Mouse (Mus musculus) limb, embryonic 10.5 days (tissue): ENCODE results near the gene A630076J17Rik. TPM values are rescaled to one million over a fixed set of nuclear protein-coding genes. Genes with fewer than 3 reads are reported as not detected.

Experiments used
- DNase-seq: peaks from one replicate; pipeline ENCODE4 v3.0.0-alpha.2; 2017; ENCODE audit warnings: low spot score
- H3K27ac ChIP-seq: fragments of 300-500 bp; sonication (generic); 2 replicates; pipeline ENCODE4 v1.5.1; 2016; ENCODE audit warnings: mild to moderate bottlenecking
- H3K27me3 ChIP-seq: fragments of 300-500 bp; sonication (generic); 2 replicates; pipeline ENCODE4 v1.6.1; 2016; ENCODE audit warnings: low read depth, mild to moderate bottlenecking; ENCODE audit not compliant: poor library complexity, severe bottlenecking
- H3K36me3 ChIP-seq: fragments of 300-500 bp; sonication (generic); 2 replicates; pipeline ENCODE4 v1.6.1; 2016; ENCODE audit warnings: mild to moderate bottlenecking, moderate library complexity
- H3K4me1 ChIP-seq: fragments of 300-500 bp; sonication (generic); 2 replicates; pipeline ENCODE4 v1.6.1; 2016
- H3K4me3 ChIP-seq: fragments of 300-500 bp; sonication (generic); 2 replicates; pipeline ENCODE4 v1.5.1; 2016; ENCODE audit warnings: mild to moderate bottlenecking, moderate library complexity
- H3K9me3 ChIP-seq: fragments of 300-500 bp; sonication (generic); replicated peaks from 2 replicates; pipeline ENCODE4 v1.6.1; 2016; ENCODE audit warnings: mild to moderate bottlenecking
- WGBS: fragments of 180-500 bp; shearing (Covaris S2); methylation state at CpG from one replicate; pipeline ENCODE4 v1.1.7; 2016; 5-methylcytosine and 5-hydroxymethylcytosine counted together
- polyA plus RNA-seq: library from polyadenylated mRNA; unstranded; fragments of >200 nt; fragmentation: Nextera tagmentation; extraction: Ambion mirVana; gene quantifications from 2 replicates; pipeline ENCODE4 v1.2.1, GENCODE M21; 2016

Gene A630076J17Rik
- polyA plus RNA-seq, 1 experiment from 2014 or later, result not detected

GRCm38 (mm10) chr3:107238051-107238450 lies 7.6 kb downstream of the A630076J17Rik start:
- peaks cover 6% of the 10 kb centered on the region; the same call in 1 of the 2 replicates for H3K4me1 ChIP-seq
- no peak overlapping the region for H3K27ac ChIP-seq
- no peaks in the 10 kb centered on the region for H3K36me3 ChIP-seq
- WGBS, result 24% methylated on average over 2 of the region's 2 CpGs
- no peak for DNase-seq
- H3K27me3 ChIP-seq, result no peaks in the 10 kb centered on the region
- no peaks in the 10 kb centered on the region for H3K9me3 ChIP-seq
- H3K4me3 ChIP-seq, result no peak overlapping the region

GRCm38 (mm10) chr3:107238471-107238980 lies 8.1 kb downstream of the A630076J17Rik start:
- 81% methylated on average over 8 of the region's 8 CpGs for WGBS
- Histone ChIP-seq H3K4me3 (no peak overlapping the region), H3K27me3 (no peaks in the 10 kb centered on the region), H3K27ac (no peak overlapping the region), H3K4me1 (peaks cover 6% of the 10 kb centered on the region; the same call in 1 of the 2 replicates), H3K36me3 (no peaks in the 10 kb centered on the region), H3K9me3 (no peaks in the 10 kb centered on the region)
- no peak for DNase-seq

GRCm38 (mm10) chr3:107239607-107240006 lies 9.2 kb downstream of the A630076J17Rik start, which contains the start of gene Prok1:
Gene Prok1, minus strand, starts transcription at chr3:107239707.
- H3K36me3 ChIP-seq, result no peaks in the 10 kb centered on the region
- no peak for DNase-seq
- no peak within 1 kb of the TSS for H3K27ac ChIP-seq
- WGBS, result 93% methylated on average over 9 of the region's 9 CpGs
- peaks cover 6% of the 10 kb centered on the region; the same call in 1 of the 2 replicates for H3K4me1 ChIP-seq
- no peaks in the 10 kb centered on the region for H3K27me3 ChIP-seq
- no peaks in the 10 kb centered on the region for H3K9me3 ChIP-seq
- no peak within 1 kb of the TSS for H3K4me3 ChIP-seq

GRCm38 (mm10) chr3:107241389-107242094 lies 11.1 kb downstream of the A630076J17Rik start:
- no peak for DNase-seq
- H3K36me3 ChIP-seq, result no peaks in the 10 kb centered on the region
- no peaks in the 10 kb centered on the region for H3K9me3 ChIP-seq
- H3K27ac ChIP-seq, result no peak overlapping the region
- WGBS, result 63% methylated on average over 14 of the region's 14 CpGs
- peaks cover 6% of the 10 kb centered on the region; the same call in 1 of the 2 replicates for H3K4me1 ChIP-seq
- H3K27me3 ChIP-seq, result no peaks in the 10 kb centered on the region
- no peak overlapping the region for H3K4me3 ChIP-seq

- 88% methylated on average over 6 of the region's 6 CpGs for WGBS
- Histone ChIP-seq H3K4me1 (no peaks in the 10 kb centered on the region), H3K36me3 (no peaks in the 10 kb centered on the region), H3K27ac (no peak overlapping the region), H3K27me3 (no peaks in the 10 kb centered on the region), H3K4me3 (no peak overlapping the region), H3K9me3 (no peaks in the 10 kb centered on the region)
- DNase-seq, result no peak
Observed at GRCm38 (mm10) chr3:107246876-107247275, 16.5 kb downstream of the A630076J17Rik start.

GRCm38 (mm10) chr3:107249042-107249441 lies 18.6 kb downstream of the A630076J17Rik start:
- no peaks in the 10 kb centered on the region for H3K36me3 ChIP-seq
- no peak for DNase-seq
- no peaks in the 10 kb centered on the region for H3K27me3 ChIP-seq
- no peaks in the 10 kb centered on the region for H3K9me3 ChIP-seq
- no peaks in the 10 kb centered on the region for H3K4me1 ChIP-seq
- H3K4me3 ChIP-seq, result no peak overlapping the region
- no peak overlapping the region for H3K27ac ChIP-seq
- WGBS, result 61% methylated on average over 3 of the region's 3 CpGs

GRCm38 (mm10) chr3:107250320-107250719 lies 19.9 kb downstream of the A630076J17Rik start:
- Histone ChIP-seq H3K36me3 (no peaks in the 10 kb centered on the region), H3K9me3 (no peaks in the 10 kb centered on the region), H3K4me3 (no peak overlapping the region), H3K27me3 (no peaks in the 10 kb centered on the region), H3K27ac (no peak overlapping the region), H3K4me1 (no peaks in the 10 kb centered on the region)
- no peak for DNase-seq
- 24% methylated on average over 2 of the region's 2 CpGs for WGBS

GRCm38 (mm10) chr3:107252035-107252434 lies 21.6 kb downstream of the A630076J17Rik start:
- H3K4me3 ChIP-seq, result no peak overlapping the region
- no peak overlapping the region for H3K27ac ChIP-seq
- 77% methylated on average over 4 of the region's 4 CpGs for WGBS
- H3K36me3 ChIP-seq, result no peaks in the 10 kb centered on the region
- H3K27me3 ChIP-seq, result no peaks in the 10 kb centered on the region
- H3K4me1 ChIP-seq, result peaks cover 5% of the 10 kb centered on the region
- no peaks in the 10 kb centered on the region for H3K9me3 ChIP-seq
- DNase-seq, result no peak

- no peak for DNase-seq
- no peaks in the 10 kb centered on the region for H3K27me3 ChIP-seq
- no peaks in the 10 kb centered on the region for H3K9me3 ChIP-seq
- H3K4me3 ChIP-seq, result no peak overlapping the region
- no peak overlapping the region for H3K27ac ChIP-seq
- WGBS, result 78% methylated on average over 5 of the region's 5 CpGs
- peaks cover 5% of the 10 kb centered on the region for H3K4me1 ChIP-seq
- no peaks in the 10 kb centered on the region for H3K36me3 ChIP-seq
Observed at GRCm38 (mm10) chr3:107253925-107254324, 23.5 kb downstream of the A630076J17Rik start.

- no peaks in the 10 kb centered on the region for H3K36me3 ChIP-seq
- H3K4me1 ChIP-seq, result peaks cover 12% of the 10 kb centered on the region
- H3K27ac ChIP-seq, result no peak overlapping the region
- no peak for DNase-seq
- no peaks in the 10 kb centered on the region for H3K27me3 ChIP-seq
- 84% methylated on average over 3 of the region's 3 CpGs for WGBS
- H3K9me3 ChIP-seq, result no peaks in the 10 kb centered on the region
- H3K4me3 ChIP-seq, result no peak overlapping the region
Observed at GRCm38 (mm10) chr3:107255992-107256391, 25.6 kb downstream of the A630076J17Rik start.

- Histone ChIP-seq H3K4me3 (no peak overlapping the region), H3K4me1 (peaks cover 19% of the 10 kb centered on the region), H3K9me3 (no peaks in the 10 kb centered on the region), H3K27ac (no peak overlapping the region), H3K36me3 (no peaks in the 10 kb centered on the region), H3K27me3 (no peaks in the 10 kb centered on the region)
- 58% methylated on average over 7 of the region's 7 CpGs for WGBS
- DNase-seq, result no peak
Observed at GRCm38 (mm10) chr3:107256724-107257123, 26.3 kb downstream of the A630076J17Rik start.

GRCm38 (mm10) chr3:107257924-107258323 lies 27.5 kb downstream of the A630076J17Rik start:
- Histone ChIP-seq H3K27me3 (no peaks in the 10 kb centered on the region), H3K36me3 (no peaks in the 10 kb centered on the region), H3K9me3 (no peaks in the 10 kb centered on the region), H3K4me1 (peaks cover 21% of the 10 kb centered on the region), H3K27ac (no peak overlapping the region), H3K4me3 (no peak overlapping the region)
- DNase-seq, result no peak
- 76% methylated on average over 5 of the region's 5 CpGs for WGBS

- no peaks in the 10 kb centered on the region for H3K36me3 ChIP-seq
- no peak for DNase-seq
- 45% methylated on average over 8 of the region's 8 CpGs for WGBS
- no peak overlapping the region for H3K4me3 ChIP-seq
- H3K9me3 ChIP-seq, result no peaks in the 10 kb centered on the region
- no peaks in the 10 kb centered on the region for H3K27me3 ChIP-seq
- H3K27ac ChIP-seq, result peak overlapping the region; percentile 76
- H3K4me1 ChIP-seq, result peaks cover 21% of the 10 kb centered on the region
Observed at GRCm38 (mm10) chr3:107260956-107261850, 30.8 kb downstream of the A630076J17Rik start.
